Mouse (Mus musculus): Measurements from ENCODE around the gene Gm10762. TPM values are rescaled to one million over a fixed set of nuclear protein-coding genes. Genes with fewer than 3 reads are reported as not detected.

The Gm10762 gene
- polyA plus RNA-seq (2015; fragmentation: Illumina TruSeq; extraction: RNeasy Lipid Tissue Mini Kit (QIAGEN cat#74804); ENCODE audit: insufficient read depth, low read depth, low replicate concordance) = 2.0 TPM

GRCm38 (mm10) chr2:128967661-128968441 is at the start of gene Gm10762:
Gene Gm10762, minus strand, starts transcription at chr2:128967725.

GRCm38 (mm10) chr2:128966641-128967580 is 614 bp downstream of the Gm10762 start, which contains the start of gene Zc3h6:
Gene Zc3h6, plus strand, starts transcription at chr2:128967402.

GRCm38 (mm10) chr2:128943538-128944528 is 23.7 kb downstream of the Gm10762 start, which contains the start of gene Zc3h8:
Gene Zc3h8, minus strand, starts transcription at chr2:128944077.

Other genes starting within 250 kb of the Gm10762 start
- 10.0 TPM for gene Tmem87b, start 149.6 kb downstream of the Gm10762 start, polyA plus RNA-seq (2015; fragmentation: Illumina TruSeq; extraction: RNeasy Lipid Tissue Mini Kit (QIAGEN cat#74804); ENCODE audit: insufficient read depth, low read depth, low replicate concordance)
- gene Fbln7, start 104.7 kb downstream of the Gm10762 start, polyA plus RNA-seq (2015; fragmentation: Illumina TruSeq; extraction: RNeasy Lipid Tissue Mini Kit (QIAGEN cat#74804); ENCODE audit: insufficient read depth, low read depth, low replicate concordance) = 0.46 TPM
- gene Zc3h8, start 23.6 kb downstream of the Gm10762 start, polyA plus RNA-seq (2015; fragmentation: Illumina TruSeq; extraction: RNeasy Lipid Tissue Mini Kit (QIAGEN cat#74804); ENCODE audit: insufficient read depth, low read depth, low replicate concordance) = 1.7 TPM
- gene Zc3h6, start 323 bp downstream of the Gm10762 start, polyA plus RNA-seq (2015; fragmentation: Illumina TruSeq; extraction: RNeasy Lipid Tissue Mini Kit (QIAGEN cat#74804); ENCODE audit: insufficient read depth, low read depth, low replicate concordance) = 1.1 TPM
- gene Vinac1, start 80.4 kb upstream of the Gm10762 start, polyA plus RNA-seq (2015; fragmentation: Illumina TruSeq; extraction: RNeasy Lipid Tissue Mini Kit (QIAGEN cat#74804); ENCODE audit: insufficient read depth, low read depth, low replicate concordance) = not detected
- gene Ttl, start 98.2 kb upstream of the Gm10762 start, polyA plus RNA-seq (2015; fragmentation: Illumina TruSeq; extraction: RNeasy Lipid Tissue Mini Kit (QIAGEN cat#74804); ENCODE audit: insufficient read depth, low read depth, low replicate concordance) = 2.0 TPM
- gene Polr1b, start 133.3 kb upstream of the Gm10762 start, polyA plus RNA-seq (2015; fragmentation: Illumina TruSeq; extraction: RNeasy Lipid Tissue Mini Kit (QIAGEN cat#74804); ENCODE audit: insufficient read depth, low read depth, low replicate concordance) = 7.0 TPM
- gene Chchd5, start 162.0 kb upstream of the Gm10762 start, polyA plus RNA-seq (2015; fragmentation: Illumina TruSeq; extraction: RNeasy Lipid Tissue Mini Kit (QIAGEN cat#74804); ENCODE audit: insufficient read depth, low read depth, low replicate concordance) = 6.9 TPM
- 5.1 TPM for gene Slc20a1, start 231.0 kb upstream of the Gm10762 start, polyA plus RNA-seq (2015; fragmentation: Illumina TruSeq; extraction: RNeasy Lipid Tissue Mini Kit (QIAGEN cat#74804); ENCODE audit: insufficient read depth, low read depth, low replicate concordance)

Measured in pancreas, adult 10 weeks (tissue).